Mouse (Mus musculus) liver, embryonic 14.5 days (tissue): ENCODE measurements around the gene St8sia1. TPM values are rescaled to one million over a fixed set of nuclear protein-coding genes. Genes with fewer than 3 reads are reported as not detected.

Experiments
- ATAC-seq: fragments of 200-750 bp; cut with Nextera tagmentation; 2 replicates; pipeline ENCODE4 v1.8.0; 2017; ENCODE audit warnings: moderate number of reproducible peaks, mild to moderate bottlenecking, moderate library complexity; ENCODE audit not compliant: insufficient read depth
- DNase-seq, 3 experiments: peaks; one replicate each; pipeline ENCODE4 v3.0.0-alpha.2; 2012 to 2013; ENCODE audit warnings: low read depth in 3 of 3, low spot score in 3 of 3
- H3K27ac ChIP-seq: fragments of 300-500 bp; sonication (generic); 2 replicates; pipeline ENCODE4 v1.5.1; 2014; ENCODE audit warnings: moderate library complexity, mild to moderate bottlenecking, control low read depth, inconsistent platforms
- H3K27me3 ChIP-seq: fragments of 300-500 bp; sonication (generic); 2 replicates; pipeline ENCODE4 v1.6.1; 2014; ENCODE audit warnings: mild to moderate bottlenecking, low read length, moderate library complexity; ENCODE audit not compliant: control insufficient read depth, insufficient read depth
- H3K36me3 ChIP-seq: fragments of 300-500 bp; sonication (generic); replicated peaks from 2 replicates; pipeline ENCODE4 v1.6.1; 2014; ENCODE audit warnings: low read depth; ENCODE audit not compliant: control insufficient read depth, insufficient read depth
- H3K4me1 ChIP-seq, 2 experiments: fragments of 200-500 bp in 1 of 2; fragments of 300-500 bp in 1 of 2; sonication (generic) in 1 of 2; replicated peaks; 2 replicates each; pipeline ENCODE4 v1.6.1; 2012 to 2014; ENCODE audit warnings: antibody characterized with exemption in 1 of 2, inconsistent platforms in 1 of 2, low read length in 1 of 2; ENCODE audit not compliant: control insufficient read depth in 2 of 2, insufficient read depth in 2 of 2
- H3K4me2 ChIP-seq: fragments of 300-500 bp; sonication (generic); 2 replicates; pipeline ENCODE4 v1.6.1; 2014; ENCODE audit warnings: low read depth, mild to moderate bottlenecking, control low read depth, moderate library complexity
- H3K4me3 ChIP-seq, 2 experiments: fragments of 200-500 bp in 1 of 2; fragments of 300-500 bp in 1 of 2; sonication (generic) in 1 of 2; 2 replicates each; pipeline ENCODE4 v1.5.1; 2012 to 2014; ENCODE audit warnings: low read depth in 2 of 2, low read length in 2 of 2, mild to moderate bottlenecking in 2 of 2, control low read depth in 1 of 2, inconsistent platforms in 1 of 2, moderate library complexity in 1 of 2; ENCODE audit not compliant: insufficient read depth in 1 of 2
- H3K9ac ChIP-seq: fragments of 300-500 bp; sonication (generic); replicated peaks from 2 replicates; pipeline ENCODE4 v1.6.1; 2014; ENCODE audit warnings: mild to moderate bottlenecking, control low read depth, moderate library complexity
- H3K9me3 ChIP-seq: fragments of 300-500 bp; sonication (generic); 2 replicates; pipeline ENCODE4 v1.6.1; 2016; ENCODE audit warnings: low read length, mixed read lengths; ENCODE audit not compliant: control insufficient read depth
- CTCF ChIP-seq: IDR thresholded peaks from 2 replicates; pipeline ENCODE4 v1.5.1; 2016; ENCODE audit warnings: antibody characterized with exemption, low read depth, control low read depth
- EP300 ChIP-seq: IDR thresholded peaks from 2 replicates; pipeline ENCODE4 v1.6.1; 2016; ENCODE audit warnings: antibody characterized with exemption, low read depth
- WGBS: fragments of 180-500 bp; shearing (Covaris S2); extraction: QIAGEN DNeasy Blood & Tissue Kit; methylation state at CpG from one replicate; pipeline ENCODE4 v1.1.7; 2014; ENCODE audit not compliant: insufficient replicate concordance; 5-methylcytosine and 5-hydroxymethylcytosine counted together
- polyA plus RNA-seq, 2 experiments: library from polyadenylated mRNA; depleted of rRNA in 1 of 2; stranded (reverse) in 1 of 2; unstranded in 1 of 2; fragments of >200 nt; fragmentation: Nextera tagmentation in 1 of 2; extraction: Ambion mirVana in 1 of 2; gene quantifications; 2 replicates each; pipeline versions ENCODE4 v1.2.1 to v1.2.3; 2012 to 2014

Gene St8sia1
- polyA plus RNA-seq, 2 experiments = 0.03 to 0.07 TPM

- no peaks in the 10 kb centered on the region for H3K36me3 ChIP-seq
- no peaks in the 10 kb centered on the region for H3K9me3 ChIP-seq
- H3K9ac ChIP-seq = no peak overlapping the region
- WGBS = 64% methylated on average over 15 of the region's 15 CpGs
- no peak overlapping the region for H3K4me2 ChIP-seq
- no peak overlapping the region for H3K4me3 ChIP-seq
- no peaks in the 10 kb centered on the region for H3K27me3 ChIP-seq
- ATAC-seq = no peak
- H3K27ac ChIP-seq = no peak overlapping the region
- peaks cover 0 to 10% of the 10 kb centered on the region in 2 experiments; a peak in 2 of 4 replicates for H3K4me1 ChIP-seq
- TF ChIP-seq CTCF (no peak), EP300 (no peak)
- no peak for DNase-seq
Observed at GRCm38 (mm10) chr6:142795655-142796441, 168.4 kb downstream of the St8sia1 start.

GRCm38 (mm10) chr6:142795087-142795486, 169.2 kb downstream of the St8sia1 start:
- Histone ChIP-seq H3K9me3 (no peaks in the 10 kb centered on the region), H3K4me1 (peaks cover 0 to 9% of the 10 kb centered on the region in 2 experiments; a peak in 2 of 4 replicates), H3K9ac (no peak overlapping the region), H3K27me3 (no peaks in the 10 kb centered on the region), H3K27ac (no peak overlapping the region), H3K36me3 (no peaks in the 10 kb centered on the region), H3K4me2 (no peak overlapping the region), H3K4me3 (no peak overlapping the region)
- no peak for ATAC-seq
- WGBS = 81% methylated on average over 9 of the region's 9 CpGs
- TF ChIP-seq CTCF (no peak), EP300 (no peak)
- DNase-seq = no peak

- H3K27ac ChIP-seq = no peak overlapping the region
- no peak overlapping the region for H3K4me2 ChIP-seq
- TF ChIP-seq EP300 (no peak), CTCF (no peak)
- H3K4me3 ChIP-seq = no peak overlapping the region
- ATAC-seq (no peak), DNase-seq (no peak)
- 60% methylated on average over 7 of the region's 7 CpGs for WGBS
- H3K36me3 ChIP-seq = no peaks in the 10 kb centered on the region
- no peaks in the 10 kb centered on the region for H3K27me3 ChIP-seq
- H3K4me1 ChIP-seq = 0 out of 4 replicates have a peak, but pooled peaks cover 0 to 4% of the 10 kb centered on the region in 2 experiments
- H3K9me3 ChIP-seq = no peaks in the 10 kb centered on the region
- no peak overlapping the region for H3K9ac ChIP-seq
Observed at GRCm38 (mm10) chr6:142793468-142793867, 170.8 kb downstream of the St8sia1 start.

- no peak for DNase-seq
- 18% methylated on average over 13 of the region's 13 CpGs for WGBS
- H3K27me3 ChIP-seq = no peaks in the 10 kb centered on the region
- H3K4me2 ChIP-seq = no peak overlapping the region
- no peaks in the 10 kb centered on the region for H3K36me3 ChIP-seq
- no peak overlapping the region for H3K27ac ChIP-seq
- H3K4me1 ChIP-seq = 0 out of 4 replicates have a peak, but pooled peaks cover 0 to 4% of the 10 kb centered on the region in 2 experiments
- no peak overlapping the region for H3K4me3 ChIP-seq
- H3K9me3 ChIP-seq = no peaks in the 10 kb centered on the region
- no peak overlapping the region for H3K9ac ChIP-seq
- no peak for ATAC-seq
- TF ChIP-seq CTCF = no peak
- no peak for TF ChIP-seq EP300
Observed at GRCm38 (mm10) chr6:142792241-142792968, 171.8 kb downstream of the St8sia1 start.

GRCm38 (mm10) chr6:142789736-142790135, 174.5 kb downstream of the St8sia1 start:
- Histone ChIP-seq H3K4me1 (0 out of 4 replicates have a peak, but pooled peaks cover 0 to 2% of the 10 kb centered on the region in 2 experiments), H3K9ac (no peak overlapping the region), H3K36me3 (no peaks in the 10 kb centered on the region), H3K27me3 (no peaks in the 10 kb centered on the region), H3K9me3 (no peaks in the 10 kb centered on the region), H3K27ac (no peak overlapping the region), H3K4me3 (no peak overlapping the region), H3K4me2 (no peak overlapping the region)
- ATAC-seq = no peak
- DNase-seq = no peak
- TF ChIP-seq EP300 (no peak), CTCF (no peak)
- 79% methylated on average over 10 of the region's 10 CpGs for WGBS
